Mouse (Mus musculus) ES-Bruce4 (cell line): Measurements from ENCODE around the gene Dpm3. TPM values are rescaled to one million over a fixed set of nuclear protein-coding genes. Genes with fewer than 3 reads are reported as not detected.

ENCODE experiments used
- H3K27ac ChIP-seq: 2 replicates; pipeline ENCODE4 v1.5.1; 2012; ENCODE audit warnings: low read length, inconsistent platforms; ENCODE audit not compliant: insufficient read depth
- H3K27me3 ChIP-seq: 2 replicates; pipeline ENCODE4 v1.6.1; 2012; ENCODE audit warnings: mild to moderate bottlenecking, low read length, inconsistent platforms; ENCODE audit not compliant: control insufficient read depth, poor library complexity, insufficient read depth, severe bottlenecking
- H3K36me3 ChIP-seq: 2 replicates; pipeline ENCODE4 v1.6.1; 2012; ENCODE audit warnings: inconsistent platforms, mild to moderate bottlenecking, low read length, moderate library complexity; ENCODE audit not compliant: control insufficient read depth, poor library complexity, insufficient read depth, severe bottlenecking
- H3K4me1 ChIP-seq: one replicate; pipeline ENCODE4 v1.8.1; 2011; ENCODE audit warnings: low read length; ENCODE audit not compliant: control insufficient read depth, insufficient read depth
- H3K4me3 ChIP-seq: 2 replicates; pipeline ENCODE4 v1.5.1; 2011; ENCODE audit warnings: low read depth, mild to moderate bottlenecking, low read length
- H3K9ac ChIP-seq: 2 replicates; pipeline ENCODE4 v1.6.1; 2012; ENCODE audit warnings: low read depth, mild to moderate bottlenecking, inconsistent platforms; ENCODE audit not compliant: poor library complexity, severe bottlenecking
- H3K9me3 ChIP-seq: replicated peaks from 2 replicates; pipeline ENCODE4 v1.6.1; 2012; ENCODE audit warnings: mild to moderate bottlenecking, low read length, inconsistent platforms; ENCODE audit not compliant: control insufficient read depth, poor library complexity, insufficient read depth, severe bottlenecking
- CTCF ChIP-seq: IDR thresholded peaks from one replicate; pipeline ENCODE4 v1.8.1; 2011; ENCODE audit warnings: low read depth, low read length
- EP300 ChIP-seq: IDR thresholded peaks from 2 replicates; pipeline ENCODE4 v1.6.1; 2011; ENCODE audit warnings: low read depth, low read length; ENCODE audit not compliant: insufficient read depth
- POLR2A ChIP-seq: IDR thresholded peaks from one replicate; pipeline ENCODE4 v1.8.1; 2011; ENCODE audit warnings: low read length; ENCODE audit not compliant: insufficient read depth
- polyA plus RNA-seq: library from polyadenylated mRNA; stranded (reverse); fragments of >200 nt; gene quantifications from 2 replicates; pipeline ENCODE4 v1.2.4, GENCODE M21; 2011; ENCODE audit warnings: low read depth; ENCODE audit not compliant: missing spikeins, insufficient read depth, insufficient read length

Gene Dpm3
- polyA plus RNA-seq, 1 experiment, result 36.7 TPM

DNA sequence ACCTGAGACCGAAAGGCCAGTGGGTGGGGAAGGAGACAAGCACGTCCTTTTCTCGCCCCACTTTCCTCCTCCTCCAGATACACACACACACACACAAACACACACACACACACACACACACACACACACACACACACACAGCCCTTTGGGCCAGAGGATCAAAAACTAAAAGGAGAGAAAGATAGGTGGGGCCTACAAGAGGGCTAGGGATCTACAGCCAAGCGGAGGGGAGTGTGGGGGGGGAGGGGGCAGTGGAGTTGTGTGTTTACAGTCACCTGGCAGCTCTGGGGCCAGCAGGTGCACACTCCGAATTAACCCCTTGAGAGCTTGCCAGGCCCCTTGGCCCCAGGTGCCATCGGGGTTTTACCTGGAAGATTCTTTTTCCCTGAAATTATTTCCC lies 26.5 kb upstream of the Dpm3 start:
- H3K4me3 ChIP-seq, result no peak overlapping the region
- H3K36me3 ChIP-seq, result no peaks in the 10 kb centered on the region
- H3K9ac ChIP-seq, result no peak overlapping the region
- no peak overlapping the region for H3K27ac ChIP-seq
- no peaks in the 10 kb centered on the region for H3K4me1 ChIP-seq
- H3K9me3 ChIP-seq, result no peaks in the 10 kb centered on the region
- H3K27me3 ChIP-seq, result no peaks in the 10 kb centered on the region
- TF ChIP-seq EP300 (no peak), POLR2A (no peak), CTCF (no peak)

DNA sequence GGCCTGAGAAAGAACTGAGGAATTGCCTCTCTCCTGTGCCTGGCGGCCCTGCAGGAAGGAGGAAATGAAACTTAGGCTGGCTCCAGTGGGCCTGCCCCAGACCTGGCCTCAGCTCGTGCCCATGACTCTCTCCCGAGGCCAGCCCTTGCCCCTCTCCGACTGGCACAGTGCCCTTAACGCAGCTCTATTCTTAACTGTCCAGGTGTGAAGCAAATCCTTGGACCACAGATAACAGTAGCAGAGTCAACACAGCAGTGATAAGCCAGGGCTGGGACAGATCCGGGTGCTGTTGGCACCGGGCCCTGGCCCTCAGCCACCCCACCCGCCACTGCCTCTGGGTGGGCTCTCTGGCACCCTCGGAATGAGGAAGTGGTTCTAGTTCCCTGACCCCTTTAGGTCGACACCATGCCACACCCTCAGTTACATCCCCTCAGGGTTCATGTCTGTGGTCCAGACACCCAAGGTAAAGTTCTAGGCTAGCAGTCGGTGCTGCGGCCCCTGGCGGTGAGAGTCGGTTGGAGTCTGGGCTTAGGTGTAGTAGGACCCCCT lies 25.5 kb upstream of the Dpm3 start:
- Histone ChIP-seq H3K9me3 (no peaks in the 10 kb centered on the region), H3K4me1 (no peaks in the 10 kb centered on the region), H3K4me3 (no peak overlapping the region), H3K9ac (no peak overlapping the region), H3K27ac (no peak overlapping the region), H3K36me3 (no peaks in the 10 kb centered on the region), H3K27me3 (no peaks in the 10 kb centered on the region)
- TF ChIP-seq EP300 (no peak), CTCF (peak; percentile 18)

DNA sequence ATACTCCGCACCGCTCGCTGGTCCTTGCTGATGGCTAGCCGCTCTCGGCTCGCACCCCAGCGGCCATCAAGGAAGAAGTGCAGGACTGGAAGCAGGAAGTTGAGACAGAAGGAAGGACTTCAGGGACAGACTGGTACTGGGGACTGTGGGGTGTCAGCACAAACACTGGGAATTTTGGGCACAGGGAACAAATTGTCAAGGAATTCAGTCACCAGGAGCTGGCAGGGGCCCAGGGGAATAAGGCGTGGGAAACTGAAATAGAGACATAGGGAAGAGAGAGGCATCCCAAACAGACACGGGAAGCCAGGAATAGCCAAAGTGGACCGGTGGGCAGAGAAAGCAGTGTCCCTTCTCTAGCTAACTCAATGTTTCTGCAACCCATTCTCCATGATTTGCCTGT lies 22.6 kb upstream of the Dpm3 start:
- H3K4me3 ChIP-seq, result no peak overlapping the region

DNA sequence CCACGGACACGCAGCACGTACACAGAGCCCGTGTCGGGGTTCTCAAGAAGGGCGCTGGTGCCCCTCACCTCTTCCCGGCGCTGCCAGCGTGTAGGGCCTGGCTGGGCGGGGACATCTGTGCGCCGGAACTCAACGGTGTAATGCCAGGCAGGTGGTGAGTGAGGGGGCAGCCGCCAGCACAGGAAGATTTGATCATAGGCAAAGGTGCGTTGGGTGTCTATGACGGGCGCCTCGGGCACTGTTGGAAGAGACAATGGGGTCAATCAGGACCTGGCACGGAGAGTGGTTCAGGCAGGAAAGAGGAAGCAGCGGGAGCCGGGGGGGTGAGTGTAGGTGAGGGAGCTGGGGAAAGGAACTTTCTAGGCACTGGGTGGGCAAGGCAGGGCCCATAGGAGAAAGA lies 21.5 kb upstream of the Dpm3 start:
- Histone ChIP-seq H3K9me3 (no peaks in the 10 kb centered on the region), H3K4me1 (no peaks in the 10 kb centered on the region), H3K9ac (no peak overlapping the region), H3K36me3 (no peaks in the 10 kb centered on the region; the same call in 1 of the 2 replicates), H3K4me3 (peak overlapping the region; percentile 2; the same call in 1 of the 2 replicates), H3K27me3 (no peaks in the 10 kb centered on the region), H3K27ac (no peak overlapping the region)
- TF ChIP-seq EP300 (no peak), CTCF (no peak)

More for the DNA sequence above, 22.6 kb upstream of the Dpm3 start:
- Histone ChIP-seq H3K27me3 (no peaks in the 10 kb centered on the region), H3K36me3 (no peaks in the 10 kb centered on the region; the same call in 1 of the 2 replicates), H3K9ac (no peak overlapping the region), H3K9me3 (no peaks in the 10 kb centered on the region), H3K4me1 (no peaks in the 10 kb centered on the region), H3K27ac (no peak overlapping the region)
- no peak for TF ChIP-seq EP300
- TF ChIP-seq POLR2A, result no peak
- no peak for TF ChIP-seq CTCF

DNA sequence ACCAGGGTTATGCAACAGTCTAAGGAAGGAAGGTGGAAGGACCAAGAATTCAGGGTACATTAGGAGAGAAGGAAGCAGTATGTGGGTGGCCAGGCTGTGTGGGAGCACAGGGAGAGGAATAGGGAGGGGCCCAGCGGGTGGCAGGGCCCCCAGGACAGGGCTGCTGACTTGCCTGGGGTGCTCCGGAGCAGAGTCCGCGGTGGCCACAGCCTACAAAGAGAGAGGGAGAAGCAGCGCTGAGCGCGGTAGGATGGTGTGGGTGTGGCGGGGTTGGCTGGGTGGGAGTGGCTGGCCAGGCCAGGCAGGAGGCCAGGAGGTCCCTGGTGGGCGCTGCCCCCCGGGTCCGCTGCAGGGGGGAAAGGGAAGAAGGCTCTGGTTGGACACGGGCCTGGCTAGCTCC lies 20.7 kb upstream of the Dpm3 start:
- H3K4me3 ChIP-seq, result no peak overlapping the region
- no peak for TF ChIP-seq POLR2A
- no peak for TF ChIP-seq CTCF
- no peak for TF ChIP-seq EP300
- no peaks in the 10 kb centered on the region; the same call in 1 of the 2 replicates for H3K36me3 ChIP-seq
- no peak overlapping the region for H3K27ac ChIP-seq
- no peaks in the 10 kb centered on the region for H3K27me3 ChIP-seq
- H3K4me1 ChIP-seq, result no peaks in the 10 kb centered on the region
- no peaks in the 10 kb centered on the region for H3K9me3 ChIP-seq
- no peak overlapping the region for H3K9ac ChIP-seq

DNA sequence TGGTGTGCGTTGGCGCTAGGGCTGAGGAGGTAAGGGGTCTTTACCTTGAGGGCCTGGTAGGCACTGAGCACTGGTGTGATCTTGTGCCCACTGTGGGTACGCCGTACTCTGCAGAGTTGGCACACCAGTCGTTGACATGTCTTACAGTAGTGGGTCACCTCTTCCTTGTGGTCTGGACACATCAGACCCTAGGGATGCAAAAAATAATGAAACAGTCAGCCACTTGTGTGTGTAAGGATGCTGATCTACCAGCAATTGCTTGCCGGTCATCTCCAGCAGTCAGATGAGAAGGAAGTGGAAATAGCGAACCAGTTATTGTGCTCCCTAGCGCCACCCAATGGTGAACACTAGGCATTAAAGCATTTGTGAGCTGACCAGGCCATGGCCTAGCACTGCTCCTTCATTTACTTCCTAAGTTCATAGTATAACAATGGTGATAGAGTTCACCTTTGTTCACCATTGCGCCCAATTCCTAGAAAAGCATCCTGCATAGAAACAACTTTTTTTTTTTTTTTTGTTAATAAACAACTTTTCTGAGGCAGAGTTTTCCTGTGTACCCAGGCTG lies 16.7 kb upstream of the Dpm3 start:
- Histone ChIP-seq H3K4me3 (no peak overlapping the region), H3K9me3 (no peaks in the 10 kb centered on the region), H3K27me3 (no peaks in the 10 kb centered on the region), H3K4me1 (peaks cover 2% of the 10 kb centered on the region), H3K9ac (no peak overlapping the region), H3K27ac (no peak overlapping the region), H3K36me3 (no peaks in the 10 kb centered on the region; the same call in 1 of the 2 replicates)
- no peak for TF ChIP-seq POLR2A
- TF ChIP-seq EP300, result no peak
- TF ChIP-seq CTCF, result no peak
